Mouse (Mus musculus) gastrocnemius, postnatal 14 days (tissue): ENCODE results near the gene Gm43191. TPM values are rescaled to one million over a fixed set of nuclear protein-coding genes. Genes with fewer than 3 reads are reported as not detected.
"Not testable (repeated sequence)": the region's sequence is repeated elsewhere in the genome, so short reads cannot be mapped to it uniquely, and the experiment has no call there.

Source experiments
- DNase-seq: peaks from one replicate; pipeline ENCODE4 v3.0.0; 2021; ENCODE audit warnings: mixed read lengths
- intact Hi-C: fragments of 180-260 bp; cut with DNase I; formaldehyde crosslinking; loops from one replicate; pipeline ENCODE4 v1.15.1; 2025; ENCODE audit warnings: low total_unique reads
- long read RNA-seq, 2 experiments: library from polyadenylated mRNA; stranded (forward); transcript quantifications; one replicate each; pipeline ENCODE4 v2.0.0; 2021
- total RNA-seq, 2 experiments: library from RNA; stranded (reverse); gene quantifications; 2 replicates each; pipeline ENCODE4 v1.2.3; 2021

The Gm43191 gene
- not detected for total RNA-seq
- long read RNA-seq, experiment 1, result 0 reads
- long read RNA-seq, experiment 2, result 0 reads

DNA sequence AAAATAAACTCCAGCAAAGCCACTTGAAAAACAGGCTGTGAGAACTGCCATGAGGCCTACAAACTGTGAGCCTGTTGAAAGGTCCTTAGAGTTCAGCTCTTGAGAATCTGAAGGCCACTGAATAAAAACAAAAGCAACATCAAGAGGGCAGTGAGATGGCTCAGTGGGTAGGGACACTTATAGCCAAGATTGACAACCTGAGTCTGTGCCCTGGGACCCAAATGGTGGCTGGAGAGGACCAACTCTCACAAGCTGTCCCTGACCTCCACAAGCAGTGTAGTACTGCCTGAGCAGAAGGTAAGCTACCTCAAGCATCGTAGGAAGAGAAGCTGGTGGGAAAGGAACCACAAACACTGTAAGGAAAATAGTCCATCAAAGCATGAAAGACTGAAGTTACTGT is at the start of gene Gm43191:
TSS of gene Gm43191 (minus strand) at position 101 of the 400 bp plus-strand sequence.
- no peak for DNase-seq
- intact Hi-C loops, result no loop called here

DNA sequence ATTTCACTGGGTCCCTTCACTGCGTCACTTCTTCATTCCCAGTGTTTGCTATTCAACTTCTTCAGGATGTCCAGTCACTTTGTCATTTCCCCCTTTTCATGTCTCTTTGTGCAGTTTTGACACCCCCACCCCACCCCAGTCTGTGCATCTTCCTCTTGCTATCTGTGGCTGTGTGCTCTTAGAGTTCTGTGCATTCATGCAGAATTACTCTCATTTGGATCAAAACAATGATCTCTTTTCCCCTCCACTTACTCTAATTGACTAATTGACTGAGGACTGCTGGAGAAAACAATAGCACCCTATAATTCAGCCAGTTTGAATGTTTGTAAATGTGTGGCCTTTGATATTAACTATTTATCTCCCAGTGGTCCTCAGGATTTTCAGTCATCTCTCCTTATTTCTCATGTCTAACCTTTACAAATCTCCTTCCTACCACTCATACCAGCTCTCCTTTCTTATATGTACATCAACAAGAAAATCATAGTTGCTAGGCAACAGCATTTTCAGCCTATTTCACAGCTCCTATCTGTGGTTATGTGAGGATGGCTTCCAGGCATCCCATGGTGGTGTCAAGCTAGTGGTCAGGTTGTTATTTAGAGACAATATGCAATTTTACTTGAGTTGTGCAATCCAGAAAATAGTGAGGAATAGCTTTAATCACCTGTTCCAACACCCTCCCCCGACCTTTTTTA is 48.6 kb upstream of the Gm43191 start:
- DNase-seq, result no peak
- intact Hi-C loops, result no loop called here

DNA sequence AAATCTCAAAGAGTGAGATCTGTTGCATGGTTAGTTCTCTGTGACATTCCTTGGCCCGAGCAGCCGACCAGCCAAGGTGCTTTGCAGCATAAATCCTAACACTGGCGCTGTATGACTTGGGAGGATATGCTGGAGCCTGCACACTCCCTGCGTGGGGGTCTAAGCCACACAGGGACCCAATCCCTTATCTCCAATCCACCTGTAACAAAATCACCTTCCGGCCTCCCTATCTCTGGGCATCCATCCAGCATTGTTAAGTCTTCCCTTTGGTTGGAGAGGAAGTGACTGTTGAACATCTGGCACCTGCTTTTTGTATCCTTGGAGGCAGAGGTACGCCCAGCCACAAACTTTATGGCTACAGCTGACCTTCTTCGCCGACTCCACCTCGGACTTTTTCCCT is 45.7 kb upstream of the Gm43191 start:
- intact Hi-C loops, result no loop called here
- no peak for DNase-seq

DNA sequence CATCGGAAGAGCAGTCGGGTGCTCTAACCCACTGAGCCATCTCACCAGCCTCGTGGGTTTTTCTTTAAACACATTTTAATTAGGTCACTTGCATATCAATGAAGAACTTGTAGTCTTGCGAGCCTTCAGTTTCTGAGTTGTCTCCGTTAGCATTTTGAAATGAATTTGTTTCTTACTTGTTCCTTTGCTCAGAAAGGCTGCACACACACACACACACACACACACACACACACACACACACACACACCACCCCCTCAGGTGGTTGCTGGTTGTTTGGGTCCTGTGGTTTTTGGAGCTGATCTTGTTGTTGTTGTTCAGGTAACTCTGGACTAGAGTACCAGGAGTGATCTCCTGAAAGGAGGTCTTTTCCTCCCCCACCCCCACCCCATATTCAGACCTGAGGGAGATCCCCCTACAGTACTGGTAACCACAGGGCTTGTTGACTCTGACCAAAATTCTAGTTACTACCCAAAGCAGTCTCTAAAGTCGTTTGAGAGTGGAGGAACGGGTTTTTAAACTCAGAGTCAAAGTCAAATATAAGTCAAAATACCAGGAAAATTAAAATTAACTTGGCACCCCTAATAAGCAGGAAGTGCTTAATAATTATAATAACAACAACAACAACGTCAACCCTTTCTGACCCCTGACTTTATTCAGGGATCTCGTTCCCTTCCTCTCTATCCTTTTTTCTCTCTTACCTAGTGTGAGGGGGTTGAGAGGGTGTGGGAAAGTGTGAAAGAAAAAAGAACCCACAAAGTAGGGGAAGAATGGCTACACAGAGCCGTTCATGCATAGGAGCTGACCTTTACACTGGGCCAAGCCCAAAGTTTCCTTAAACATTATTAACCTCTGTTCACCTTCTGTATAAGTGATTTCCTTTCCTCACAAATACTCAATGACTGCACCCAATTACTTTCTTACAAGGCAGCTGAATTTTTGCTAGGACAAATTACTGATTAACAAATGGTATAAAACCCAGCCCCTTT is 42.7 kb upstream of the Gm43191 start:
- no peak for DNase-seq
- intact Hi-C loops, result no loop called here

DNA sequence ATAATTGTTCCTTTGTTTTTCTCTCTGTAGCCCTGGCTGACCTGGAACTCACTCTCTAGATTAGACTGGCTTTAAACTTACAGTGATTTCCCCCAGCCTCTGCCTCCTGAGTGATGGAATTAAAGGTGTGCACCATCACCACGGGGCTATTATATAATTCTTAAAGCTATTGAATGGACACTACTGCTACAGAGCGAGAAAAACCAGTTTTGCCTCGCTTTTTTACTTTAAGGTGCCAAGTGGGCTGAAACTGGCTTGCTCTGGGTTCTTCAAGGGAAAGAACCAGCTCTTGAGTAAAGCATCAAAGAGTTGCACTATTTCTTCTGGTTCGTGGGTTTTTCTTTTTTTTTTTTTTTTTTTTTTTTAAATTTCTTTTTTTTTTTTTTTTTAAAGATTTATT is 41.9 kb upstream of the Gm43191 start:
- intact Hi-C loops, result no loop called here
- DNase-seq, result no peak

DNA sequence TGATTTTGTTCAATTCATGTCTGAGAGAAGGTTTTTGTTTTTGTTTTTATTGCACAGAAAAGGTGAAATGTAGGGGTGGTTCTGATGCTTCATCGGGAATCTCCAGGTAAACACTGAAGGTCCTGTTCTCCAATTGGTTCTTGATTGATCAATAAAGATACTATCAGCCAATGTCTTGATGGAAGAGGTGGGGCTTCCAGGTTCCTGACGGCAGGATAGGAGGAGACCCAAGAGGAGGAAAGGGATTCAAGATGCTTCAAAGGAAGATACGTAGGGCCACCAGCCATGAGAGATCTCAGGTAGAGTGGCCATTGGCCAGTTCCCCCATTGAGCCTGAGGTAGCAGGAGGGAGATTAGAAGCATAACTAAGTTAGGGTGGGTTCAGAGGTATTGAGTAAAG is 37.9 kb upstream of the Gm43191 start:
- intact Hi-C loops, result no loop called here
- DNase-seq, result no peak

DNA sequence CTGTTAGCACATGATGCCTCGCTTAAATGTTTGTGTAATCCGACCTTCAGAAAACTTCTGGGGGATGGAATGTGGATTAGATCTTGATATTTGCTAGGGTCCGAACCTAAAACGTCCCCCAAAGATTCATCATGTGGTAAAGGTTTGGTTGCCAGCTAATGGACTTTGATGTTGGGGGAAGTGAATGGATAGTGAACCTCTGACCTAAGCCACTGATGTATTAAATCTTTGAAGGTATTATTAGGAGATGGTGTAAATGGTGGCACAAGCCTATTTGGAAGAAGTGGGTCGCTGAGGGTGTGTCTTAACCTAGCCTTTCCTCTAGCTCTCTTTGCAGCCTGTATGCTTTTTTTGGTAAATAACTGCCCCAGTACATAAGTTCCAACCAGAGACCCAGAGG is 32.0 kb upstream of the Gm43191 start:
- DNase-seq, result no peak
- intact Hi-C loops, result no loop called here

DNA sequence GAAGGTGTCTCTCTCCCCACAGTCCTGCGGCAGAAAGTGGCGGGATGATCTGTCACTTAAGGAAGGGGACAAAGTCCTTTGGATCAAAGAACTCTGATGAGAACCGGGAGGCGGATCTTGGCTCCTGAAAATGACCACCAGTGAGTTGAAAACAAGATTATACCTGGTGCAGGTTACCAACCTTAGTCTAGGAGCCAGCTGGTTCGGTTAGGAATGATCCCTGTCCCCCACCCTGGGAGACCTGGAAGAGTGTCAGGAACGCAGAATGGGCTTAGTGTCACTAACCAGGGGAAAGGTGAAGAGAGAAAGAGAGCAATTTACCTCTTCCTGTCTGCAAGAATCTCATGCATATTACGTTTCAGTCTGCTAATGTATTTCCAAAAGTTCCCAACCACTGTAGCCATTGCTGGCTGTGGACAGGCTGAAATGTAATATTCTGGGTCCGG is 31.4 kb upstream of the Gm43191 start, which contains the start of gene Slc35a3:
TSS of gene Slc35a3 (minus strand) at position 396 of the 446 bp plus-strand sequence.
- DNase-seq, result no peak
- intact Hi-C loops, result no loop called here

DNA sequence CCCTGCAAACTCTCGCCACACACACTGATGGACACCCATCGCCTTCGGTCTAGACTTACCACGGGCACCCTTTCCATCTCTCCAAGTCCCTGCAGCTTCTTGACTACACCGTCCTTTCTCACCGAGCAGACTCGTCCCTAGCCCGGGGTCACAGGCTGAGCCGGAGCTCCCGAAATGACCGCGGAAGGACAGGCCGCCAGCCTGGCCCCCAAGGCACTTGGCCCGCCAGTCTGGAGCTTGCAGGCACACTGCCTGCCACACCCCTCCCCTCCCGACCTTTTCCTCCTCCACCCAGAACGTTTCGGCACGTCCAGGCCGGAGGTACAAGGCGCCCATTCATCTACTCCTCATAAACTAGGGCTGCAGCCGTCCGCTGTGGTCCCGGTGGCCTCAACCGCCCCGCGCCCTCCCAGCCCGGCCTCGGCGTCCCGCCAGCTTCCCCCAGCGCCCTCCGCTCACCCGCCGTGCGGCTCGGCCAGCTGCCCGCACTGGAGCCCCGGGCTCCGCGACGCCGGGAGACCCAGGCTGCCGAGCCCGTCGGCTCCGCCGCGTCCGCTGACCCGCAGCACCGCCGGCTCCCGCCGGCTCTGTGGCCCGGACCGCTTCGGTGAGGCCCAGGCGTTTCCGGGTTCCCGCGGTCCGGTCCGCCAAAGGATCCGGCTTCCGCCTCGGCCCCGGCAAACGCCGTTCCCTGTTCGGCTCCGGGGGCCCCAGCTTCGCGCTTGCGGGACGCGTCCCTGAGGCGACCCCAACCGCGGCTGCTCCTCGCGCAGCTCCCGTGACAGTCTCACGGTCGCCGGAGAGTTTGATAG is 30.8 kb upstream of the Gm43191 start:
- intact Hi-C loops, result no loop called here
- DNase-seq, result peak; percentile 86

DNA sequence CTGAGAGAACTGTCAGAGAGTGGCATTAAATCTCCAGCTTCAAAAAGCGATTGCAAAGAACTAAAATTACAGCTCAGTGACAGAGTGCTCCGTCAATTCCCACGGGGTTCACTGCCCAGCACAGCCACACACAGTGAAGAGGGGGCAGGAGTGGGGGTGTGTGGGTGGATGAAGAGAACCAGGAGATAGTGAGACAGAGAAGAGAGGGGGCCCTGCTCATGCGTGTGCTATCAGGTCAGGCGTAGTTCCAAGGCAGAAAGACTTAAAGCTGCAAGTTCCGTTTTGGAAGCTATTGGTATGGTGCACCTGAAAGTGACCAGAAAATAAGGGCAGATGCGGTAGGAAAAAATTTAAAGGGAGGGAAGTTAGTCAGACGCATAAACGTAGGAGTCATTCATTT is 29.9 kb upstream of the Gm43191 start:
- intact Hi-C loops, result no loop called here
- no peak for DNase-seq

DNA sequence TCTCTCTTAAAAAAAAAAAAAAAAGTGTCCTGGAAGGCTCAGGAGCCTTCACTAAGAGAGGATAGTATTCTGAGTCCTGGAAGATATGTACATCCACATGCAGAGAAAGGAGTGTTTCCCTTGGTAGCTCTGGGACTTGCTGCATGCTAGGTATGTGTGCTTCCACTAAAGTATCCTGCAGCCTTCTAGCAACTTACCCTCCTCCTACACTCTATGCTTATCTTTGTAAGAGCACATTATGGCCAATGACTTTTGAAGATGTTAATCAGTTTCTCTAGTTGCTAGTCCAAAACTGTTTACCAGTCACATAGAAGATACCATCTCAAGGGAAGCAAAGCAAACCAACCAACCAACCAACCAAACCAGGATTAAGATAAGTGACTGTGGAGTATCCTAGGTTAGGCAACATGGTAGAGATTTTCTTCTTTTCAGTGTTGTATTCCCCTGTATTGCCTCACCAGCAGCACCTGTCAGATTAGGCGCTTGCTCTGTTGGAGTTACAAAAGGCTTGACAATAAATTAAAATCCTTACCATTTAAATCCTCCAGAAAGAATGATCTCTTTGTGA is 24.7 kb upstream of the Gm43191 start:
- no peak for DNase-seq
- intact Hi-C loops, result no loop called here

DNA sequence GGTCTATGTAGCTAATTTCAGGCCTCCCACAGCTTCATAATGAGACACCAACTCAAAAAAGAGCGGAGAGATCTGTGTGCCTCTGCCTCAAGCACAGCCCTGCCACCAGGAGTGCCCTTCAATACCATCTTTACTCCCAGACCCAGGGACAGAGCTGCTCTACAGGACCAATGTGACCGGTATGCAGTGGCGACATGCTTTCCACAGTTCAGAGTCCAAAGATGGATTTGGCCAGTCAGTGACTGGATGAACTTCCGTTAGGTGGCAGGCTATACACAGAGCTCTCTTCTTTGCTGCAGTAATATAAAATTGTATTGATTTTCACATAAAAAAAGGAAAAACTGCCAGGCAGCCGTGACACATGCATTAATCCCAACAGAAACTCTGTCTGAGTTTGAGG is 22.8 kb upstream of the Gm43191 start:
- intact Hi-C loops, result no loop called here
- DNase-seq, result no peak

DNA sequence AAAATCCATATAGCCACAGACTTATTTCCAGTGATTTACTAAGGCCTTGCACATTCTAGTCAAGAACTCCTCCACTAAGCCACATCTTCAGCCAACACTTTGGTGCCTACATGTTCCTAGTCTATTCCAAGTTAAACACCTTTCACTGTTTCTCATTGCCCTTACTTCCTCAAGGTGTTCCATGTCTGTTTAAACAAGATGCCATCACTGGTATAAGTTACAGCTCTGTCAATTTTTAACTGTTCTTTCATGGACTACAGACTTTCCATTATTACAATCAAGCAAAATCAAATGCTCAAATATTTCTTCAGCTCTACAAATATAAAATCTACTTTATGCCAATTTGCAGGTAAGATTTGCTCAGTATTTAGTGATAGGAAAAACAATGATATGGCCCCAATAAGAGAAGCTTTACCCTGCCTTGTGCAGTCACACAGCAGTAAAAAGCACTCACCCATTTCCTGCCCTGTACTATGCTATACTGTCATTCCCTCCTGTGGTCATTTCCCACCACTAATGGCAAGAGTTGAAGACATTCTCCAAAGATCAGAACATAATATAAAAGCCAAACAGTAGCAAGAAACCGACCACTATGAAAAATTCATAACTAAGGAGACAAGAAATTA is 21.7 kb upstream of the Gm43191 start:
- no peak for DNase-seq
- intact Hi-C loops, result no loop called here

DNA sequence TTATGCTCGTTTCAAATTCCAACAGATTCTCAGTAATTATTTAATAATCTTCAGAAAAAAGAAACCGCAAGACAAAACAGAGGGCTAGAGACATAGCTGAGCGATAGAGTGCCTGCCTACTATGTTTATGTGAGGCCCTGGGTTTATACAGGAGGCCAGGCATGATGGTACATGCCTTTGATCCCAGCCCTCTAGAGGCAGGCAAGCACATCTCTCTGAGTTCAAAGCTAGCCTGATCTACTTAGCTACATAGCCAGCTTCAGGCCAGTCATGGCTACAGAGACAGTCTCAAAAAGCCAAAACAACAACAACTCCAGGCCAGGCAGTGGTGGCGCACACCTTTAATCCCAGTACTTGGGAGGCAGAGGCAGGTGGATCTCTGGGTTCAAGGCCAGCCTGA is 20.5 kb upstream of the Gm43191 start:
- no peak for DNase-seq
- intact Hi-C loops, result no loop called here

DNA sequence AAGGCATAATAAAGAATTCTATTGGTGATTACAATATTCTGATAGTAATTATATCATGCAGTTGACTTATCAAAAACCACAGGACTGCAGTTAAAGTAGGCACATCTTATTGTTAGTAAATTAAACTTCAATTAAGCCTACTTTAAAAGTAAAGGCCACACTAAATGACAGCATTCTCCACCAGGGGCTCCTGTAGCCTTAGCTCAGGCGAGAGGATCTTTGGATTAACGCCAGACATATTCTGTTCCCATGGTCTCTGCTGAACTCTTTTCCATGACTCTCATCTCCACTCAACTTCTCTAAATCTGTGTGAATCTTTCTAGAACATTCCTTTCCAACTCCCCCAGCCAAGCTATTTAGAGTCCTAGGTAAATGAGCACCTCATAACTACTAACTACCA is 17.7 kb upstream of the Gm43191 start:
- DNase-seq, result no peak
- intact Hi-C loops, result no loop called here

DNA sequence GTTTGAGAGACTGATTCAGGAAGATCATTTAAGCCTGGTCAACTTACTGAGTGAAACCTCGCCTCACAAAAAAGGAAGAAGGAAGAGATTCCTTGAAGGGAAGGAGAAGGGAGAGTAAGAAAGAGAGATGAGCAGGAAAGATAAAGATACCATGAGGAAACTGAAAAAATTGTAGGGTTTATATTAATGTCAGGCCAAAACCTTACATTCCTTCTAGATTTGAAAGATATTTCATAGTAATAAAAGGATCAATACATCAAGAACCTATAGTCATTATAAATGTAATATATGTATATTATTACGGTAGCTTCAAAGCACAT is 14.6 kb upstream of the Gm43191 start:
- intact Hi-C loops, result no loop called here

DNA sequence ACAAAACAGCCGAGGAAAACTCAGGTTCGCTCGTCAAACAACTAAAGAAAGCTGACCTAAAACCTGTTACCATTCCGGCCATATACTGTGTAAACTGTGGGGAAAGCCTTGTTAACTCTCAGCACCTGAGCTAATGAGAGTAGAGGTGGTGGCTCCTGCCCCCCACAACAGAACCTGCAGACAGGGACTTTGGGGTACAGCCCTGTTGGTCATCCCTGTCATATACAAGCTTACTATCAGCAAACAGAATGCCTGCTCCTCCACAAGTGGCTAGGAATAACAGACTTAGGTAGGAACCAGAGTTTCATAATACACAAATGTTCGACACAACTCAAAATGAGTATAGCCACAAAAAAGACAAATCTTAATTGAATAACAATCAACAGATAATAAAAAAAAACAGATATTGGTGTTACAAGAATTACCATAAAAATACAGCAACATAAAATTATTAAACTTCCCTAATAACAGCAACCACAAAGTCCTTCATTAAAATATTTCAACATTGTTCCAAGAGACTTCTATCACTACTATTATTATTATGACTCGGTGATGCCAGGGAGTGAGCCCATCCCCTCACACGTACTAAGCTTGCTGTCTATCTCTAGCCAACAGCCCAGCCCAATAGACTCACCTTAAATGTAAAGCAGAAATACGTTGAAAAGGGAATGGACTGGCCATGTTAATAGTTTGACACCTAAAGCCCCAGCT is 14.1 kb upstream of the Gm43191 start:
- intact Hi-C loops, result no loop called here
- DNase-seq, result no peak

More for the DNA sequence above, 14.6 kb upstream of the Gm43191 start:
- no peak for DNase-seq

DNA sequence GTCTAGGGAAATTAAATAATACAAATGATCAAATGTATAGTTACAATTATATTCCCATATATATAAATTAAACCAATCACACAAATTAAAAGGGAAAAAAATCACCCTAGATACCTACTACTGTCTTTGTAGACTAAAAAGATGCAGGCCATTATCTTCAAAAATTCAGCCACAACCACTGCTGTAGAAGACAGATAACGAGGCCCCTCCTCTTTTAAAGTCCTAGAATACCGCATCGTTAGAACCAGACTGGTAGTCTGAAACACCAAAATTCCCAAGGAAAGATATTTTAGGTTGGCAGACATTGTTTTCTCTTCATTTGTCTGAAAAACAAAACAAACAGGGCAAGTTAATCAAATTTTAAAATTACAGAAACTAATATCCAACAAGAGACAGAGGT is 13.3 kb upstream of the Gm43191 start:
- intact Hi-C loops, result no loop called here
- no peak for DNase-seq

DNA sequence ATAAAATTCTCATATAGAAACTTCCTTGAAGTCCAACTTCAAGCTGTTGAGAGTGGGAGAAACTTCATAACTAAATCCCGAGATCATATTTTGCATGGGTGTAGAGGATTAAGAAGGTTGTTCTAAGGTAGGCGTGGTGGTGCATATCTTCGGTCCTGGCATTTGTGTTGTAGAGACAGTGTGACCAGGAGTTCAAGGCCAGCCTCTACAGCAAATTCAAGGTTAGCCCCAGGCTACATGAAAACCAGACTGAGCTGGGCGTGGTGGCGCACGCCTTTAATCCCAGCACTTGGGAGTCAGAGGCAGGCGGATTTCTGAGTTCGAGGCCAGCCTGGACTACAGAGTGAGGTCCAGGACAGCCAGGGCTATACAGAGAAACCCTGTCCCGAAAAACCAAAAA is 16.8 kb downstream of the Gm43191 start:
- not testable (repeated sequence) for DNase-seq
- intact Hi-C loops, result loop anchor here (10.0 kb wide), 1 partner anchor 69 kb away; the partner anchor contains the start of gene Sass6
